Comparison of ENCODE assay signal across 24 mouse cellular contexts in the genomic region with DNA sequence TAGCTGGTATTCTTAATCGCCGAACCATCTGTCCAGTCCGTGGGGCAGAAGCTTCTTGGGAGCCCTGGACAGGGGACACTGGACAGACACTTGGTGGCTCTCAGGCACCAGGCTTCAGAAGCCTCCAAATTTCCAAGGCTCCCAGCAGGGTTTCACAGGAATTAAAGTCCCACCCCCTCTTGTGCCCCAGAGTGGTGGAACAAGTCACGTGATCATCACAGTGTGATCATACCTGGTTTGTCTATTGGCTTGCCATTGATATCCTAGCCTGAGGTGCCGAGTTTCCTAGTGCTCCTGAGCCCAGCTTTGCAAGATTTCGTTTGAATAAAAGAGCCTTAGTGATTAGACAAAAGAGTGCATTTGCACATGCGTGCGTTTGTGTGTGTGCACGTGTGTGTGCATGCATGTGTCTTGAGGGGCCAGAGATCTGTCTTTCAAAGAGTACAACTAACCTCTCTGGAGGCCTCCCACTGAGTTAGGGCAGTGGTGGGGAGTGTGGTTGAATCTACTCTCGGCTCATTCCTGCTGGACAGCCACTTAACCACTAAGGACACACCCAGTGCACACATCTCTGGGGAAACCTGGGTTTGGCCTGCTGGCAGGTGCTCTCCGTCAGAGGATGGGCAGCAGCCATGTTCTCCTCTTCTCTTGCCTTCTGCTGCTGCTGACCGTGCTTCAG. TPM values are rescaled to one million over a fixed set of nuclear protein-coding genes. Genes with fewer than 3 reads are reported as not detected.
"Had no signal": no experiment of that assay in that cellular context is flagged by ENCODE, and none has a peak within 500 bp of the region (broad histone marks: within the 10 kb centered on the region; RNA-seq: fewer than 3 reads in every experiment).

No protein-coding gene starts in this region.

- H3K36me3 ChIP-seq: intestine, embryonic 15.5 days; kidney, embryonic 15.5 days; limb, embryonic 12.5 days; limb, embryonic 15.5 days; lung, embryonic 15.5 days had no signal

- H3K9ac ChIP-seq: intestine, embryonic 15.5 days; kidney, embryonic 15.5 days; limb, embryonic 12.5 days; limb, embryonic 15.5 days; liver, embryonic 14.5 days; liver, postnatal 0 days; lung, embryonic 15.5 days had no signal

- H3K27me3 ChIP-seq: intestine, embryonic 15.5 days had no signal

- H3K9me3 ChIP-seq: intestine, embryonic 15.5 days; kidney, embryonic 15.5 days; limb, embryonic 12.5 days; limb, embryonic 15.5 days; lung, embryonic 15.5 days had no signal

- DNase-seq: kidney, adult 11 months; kidney, adult 8-10 months; kidney, postnatal 10 days; kidney, postnatal 4 days; liver, postnatal 0 days; lung, postnatal 14 days; lung, postnatal 4 days; midbrain, embryonic 14.5 days; right cerebral cortex, postnatal 25 days; spleen, adult 18-20 months; thymus, adult 18-20 months; thymus, postnatal 36 days had no signal

- H3K4me3 ChIP-seq: intestine, embryonic 15.5 days; kidney, embryonic 15.5 days; limb, embryonic 12.5 days; limb, embryonic 15.5 days; lung, embryonic 15.5 days had no signal

- ATAC-seq: intestine, embryonic 15.5 days; liver, postnatal 0 days had no signal

- H3K27ac ChIP-seq: intestine, embryonic 15.5 days; kidney, embryonic 15.5 days; limb, embryonic 12.5 days; limb, embryonic 15.5 days; liver, embryonic 14.5 days; lung, embryonic 15.5 days had no signal

- H3K4me2 ChIP-seq: intestine, embryonic 15.5 days; kidney, embryonic 15.5 days; limb, embryonic 12.5 days; limb, embryonic 15.5 days; liver, embryonic 11.5 days; lung, embryonic 15.5 days had no signal

RNA-seq across cellular contexts. Expression of gene Fam43b, which starts 53.4 kb away (rescaled TPM):
- total RNA-seq: megakaryocyte progenitor cell, adult 5-6 weeks had no signal
- polyA plus RNA-seq: kidney, embryonic 15.5 days; limb, embryonic 12.5 days; liver, embryonic 14.5 days; liver, postnatal 0 days; lung, embryonic 15.5 days; neural tube, embryonic 11.5 days; stomach, embryonic 16.5 days; testis, adult 2 months; urinary bladder, adult 2 months had no signal
